Mouse (Mus musculus) olfactory bulb, adult 2 months (tissue): Measurements from ENCODE around the gene Lyst.

Source experiments
- CTCF ChIP-seq: fragments of 200-500 bp; IDR thresholded peaks from 2 replicates; pipeline ENCODE4 v1.5.1; 2012; ENCODE audit warnings: low read depth, mild to moderate bottlenecking, low read length, moderate library complexity; ENCODE audit not compliant: insufficient read depth
- POLR2A ChIP-seq: fragments of 200-500 bp; IDR thresholded peaks from 2 replicates; pipeline ENCODE4 v1.6.1; 2012; ENCODE audit warnings: mild to moderate bottlenecking, low read depth, low read length, moderate library complexity; ENCODE audit not compliant: insufficient read depth

- no peak for TF ChIP-seq POLR2A
- no peak for TF ChIP-seq CTCF
Observed at GRCm38 (mm10) chr13:13564541-13564940, 25.7 kb upstream of the Lyst start.
